Mouse (Mus musculus): ENCODE results near the gene Sft2d1. TPM values are rescaled to one million over a fixed set of nuclear protein-coding genes. Genes with fewer than 3 reads are reported as not detected.
A peak's percentile ranks its signal among the peaks of the same experiment; 100 is the strongest.
"Not testable (repeated sequence)": the region's sequence is repeated elsewhere in the genome, so short reads cannot be mapped to it uniquely, and the experiment has no call there.

Gene Sft2d1
- 149 and 195 TPM in 2 replicates for polyA plus RNA-seq (2014; fragmentation: Nextera tagmentation; extraction: Ambion mirVana)

DNA sequence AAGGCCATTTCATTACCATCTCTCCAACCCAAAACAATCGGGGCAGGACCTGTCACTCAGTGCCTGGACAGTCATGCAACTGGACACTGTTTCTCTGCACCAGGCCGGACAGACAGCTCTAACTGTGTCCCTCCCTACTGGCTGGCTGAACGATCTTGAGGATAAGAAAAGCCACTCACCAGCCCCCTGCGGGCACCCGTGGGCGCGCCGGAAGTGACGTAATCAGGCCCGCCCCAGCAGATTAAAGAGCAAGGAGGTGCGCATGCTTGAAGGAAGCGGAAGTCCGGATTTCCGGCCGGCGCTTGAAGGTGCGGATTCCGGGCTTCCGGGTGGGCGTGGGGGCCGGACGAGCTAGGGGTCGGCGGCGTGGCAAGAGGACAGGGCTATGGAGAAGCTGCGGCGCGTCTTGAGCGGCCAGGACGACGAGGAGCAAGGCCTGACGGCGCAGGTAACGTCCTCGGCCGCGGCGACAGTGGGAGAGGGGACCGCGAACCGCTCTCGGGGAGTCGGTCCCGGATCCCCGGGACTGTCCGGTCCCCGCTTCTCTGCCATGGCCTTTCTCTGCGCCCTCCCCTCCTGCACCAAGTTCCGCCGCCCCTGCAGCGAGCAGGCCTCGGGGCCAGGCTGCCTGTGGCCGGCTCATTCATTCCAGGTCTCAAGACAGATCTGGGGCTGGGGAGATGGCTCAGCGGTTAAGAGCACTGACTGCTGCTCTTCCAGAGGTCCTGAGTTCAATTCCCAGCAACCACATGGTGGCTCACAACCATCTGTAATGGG, at the start of gene Sft2d1:
Gene Sft2d1 (plus strand): TSS at position 265 of the 777 bp plus-strand sequence.
- Histone ChIP-seq H3K27me3 (ENCODE audit: control insufficient read depth, insufficient read depth, low read length) (no peaks in the 10 kb centered on the region), H3K27ac (ENCODE audit: low read depth, low read length) (peak within 1 kb of the TSS; percentile 81), H3K4me1 (ENCODE audit: control insufficient read depth, insufficient read depth, low read length) (peaks cover 13% of the 10 kb centered on the region), H3K4me2 (ENCODE audit: low read depth, low read length) (peak within 1 kb of the TSS; percentile 50), H3K9ac (replicated peaks; ENCODE audit: low read depth, low read length) (peak within 1 kb of the TSS; percentile 43), H3K9me3 (ENCODE audit: control insufficient read depth, low read length) (no peaks in the 10 kb centered on the region), H3K36me3 (ENCODE audit: control insufficient read depth, insufficient read depth, low read length) (no peaks in the 10 kb centered on the region), H3K4me3 (ENCODE audit: low read depth, low read length) (peak within 1 kb of the TSS; percentile 80)
- WGBS: under 1% methylated on average over 51 of the region's 54 CpGs
- ATAC-seq (ENCODE audit: low read depth): peak; percentile 94

DNA sequence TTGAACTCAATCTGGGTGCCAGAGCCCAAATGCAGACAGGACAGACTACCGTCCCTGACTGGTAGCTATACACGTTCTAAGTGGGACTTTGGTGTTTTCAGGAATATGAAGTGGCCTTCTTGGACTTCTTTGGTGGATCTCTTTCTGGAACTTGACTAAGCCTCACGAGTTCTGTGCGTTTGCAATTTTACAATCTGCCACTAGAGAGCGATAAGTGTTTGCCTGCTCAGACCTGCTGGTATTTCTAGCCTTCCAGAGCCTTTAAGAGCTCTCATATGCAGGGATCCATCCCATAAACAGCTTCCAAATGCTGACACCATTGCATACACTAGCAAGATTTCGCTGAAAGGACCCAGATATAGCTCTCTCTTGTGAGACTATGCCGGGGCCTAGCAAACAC, 46.3 kb upstream of the Sft2d1 start:
- ATAC-seq (ENCODE audit: low read depth); H3K36me3 ChIP-seq (ENCODE audit: control insufficient read depth, insufficient read depth, low read length); H3K4me3 ChIP-seq (ENCODE audit: low read depth, low read length); H3K9me3 ChIP-seq (ENCODE audit: control insufficient read depth, low read length); H3K9ac ChIP-seq (replicated peaks; ENCODE audit: low read depth, low read length); H3K27me3 ChIP-seq (ENCODE audit: control insufficient read depth, insufficient read depth, low read length); H3K27ac ChIP-seq (ENCODE audit: low read depth, low read length); H3K4me2 ChIP-seq (ENCODE audit: low read depth, low read length); H3K4me1 ChIP-seq (ENCODE audit: control insufficient read depth, insufficient read depth, low read length): not testable (repeated sequence)
- 16% methylated on average over 7 of the region's 7 CpGs for WGBS

DNA sequence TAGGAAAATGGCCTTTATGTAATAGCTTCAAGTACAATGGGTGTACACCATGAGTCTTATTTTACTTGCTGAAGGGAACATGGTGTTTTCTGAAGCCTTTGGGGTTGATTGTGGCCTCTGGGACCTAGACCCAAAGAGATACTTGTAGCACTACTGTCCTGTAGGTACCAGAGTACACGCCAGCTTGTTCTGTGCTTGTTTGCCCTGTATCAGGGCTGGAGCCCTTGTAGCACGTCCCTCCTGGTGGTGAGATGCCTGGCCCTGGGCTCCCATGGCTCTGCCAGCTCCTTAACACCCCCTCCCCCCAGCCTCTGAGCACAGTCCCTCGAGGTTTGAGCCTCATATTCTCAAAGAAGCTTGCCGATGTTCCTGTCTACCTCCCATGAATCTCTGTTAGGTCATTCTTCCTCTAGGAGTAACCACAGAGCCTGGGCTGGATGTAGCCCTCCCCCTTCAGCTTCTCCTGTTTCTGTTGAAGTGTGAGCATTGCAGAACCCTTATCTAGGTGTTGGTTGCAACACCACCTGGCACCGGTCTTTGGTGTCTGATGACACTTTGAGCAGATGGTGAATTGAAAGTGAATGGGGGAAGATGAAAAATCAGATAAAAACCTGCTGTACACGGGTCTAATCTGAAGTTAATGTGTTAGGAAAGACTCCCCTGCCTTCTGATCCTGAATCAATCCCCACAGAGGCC, 38.7 kb upstream of the Sft2d1 start:
- no peaks in the 10 kb centered on the region for H3K9me3 ChIP-seq (ENCODE audit: control insufficient read depth, low read length)
- H3K27ac ChIP-seq (ENCODE audit: low read depth, low read length): no peak overlapping the region
- H3K4me2 ChIP-seq (ENCODE audit: low read depth, low read length): no peak overlapping the region
- H3K4me1 ChIP-seq (ENCODE audit: control insufficient read depth, insufficient read depth, low read length): no peaks in the 10 kb centered on the region
- no peaks in the 10 kb centered on the region for H3K27me3 ChIP-seq (ENCODE audit: control insufficient read depth, insufficient read depth, low read length)
- ATAC-seq (ENCODE audit: low read depth): no peak
- no peaks in the 10 kb centered on the region for H3K36me3 ChIP-seq (ENCODE audit: control insufficient read depth, insufficient read depth, low read length)
- WGBS: 56% methylated on average over 6 of the region's 6 CpGs
- no peak overlapping the region for H3K9ac ChIP-seq (replicated peaks; ENCODE audit: low read depth, low read length)
- no peak overlapping the region for H3K4me3 ChIP-seq (ENCODE audit: low read depth, low read length)

DNA sequence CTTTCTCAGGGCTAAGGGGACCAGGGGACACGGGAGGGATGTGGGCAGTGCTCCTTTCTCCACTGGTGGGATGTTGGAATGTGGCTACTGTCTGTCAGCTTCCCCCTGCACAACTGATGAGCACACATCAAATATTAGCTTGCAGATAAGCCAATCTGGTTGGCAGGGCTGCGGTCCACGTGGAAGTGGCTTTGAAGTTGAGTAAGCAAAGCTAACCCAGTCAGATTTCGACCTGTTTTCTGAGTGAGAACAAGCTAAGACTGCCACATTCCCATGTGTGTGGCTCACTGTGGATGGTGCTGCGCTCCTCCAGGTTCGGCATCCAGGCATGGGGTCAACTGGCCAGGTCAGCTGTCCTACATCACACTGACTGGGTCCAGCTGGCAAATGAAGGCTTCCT, 38.0 kb upstream of the Sft2d1 start:
- no peaks in the 10 kb centered on the region for H3K4me1 ChIP-seq (ENCODE audit: control insufficient read depth, insufficient read depth, low read length)
- no peak overlapping the region for H3K27ac ChIP-seq (ENCODE audit: low read depth, low read length)
- H3K9ac ChIP-seq (replicated peaks; ENCODE audit: low read depth, low read length): no peak overlapping the region
- H3K36me3 ChIP-seq (ENCODE audit: control insufficient read depth, insufficient read depth, low read length): no peaks in the 10 kb centered on the region
- H3K27me3 ChIP-seq (ENCODE audit: control insufficient read depth, insufficient read depth, low read length): no peaks in the 10 kb centered on the region
- no peaks in the 10 kb centered on the region for H3K9me3 ChIP-seq (ENCODE audit: control insufficient read depth, low read length)
- no peak overlapping the region for H3K4me3 ChIP-seq (ENCODE audit: low read depth, low read length)
- 88% methylated on average over 6 of the region's 6 CpGs for WGBS
- H3K4me2 ChIP-seq (ENCODE audit: low read depth, low read length): no peak overlapping the region
- no peak for ATAC-seq (ENCODE audit: low read depth)

DNA sequence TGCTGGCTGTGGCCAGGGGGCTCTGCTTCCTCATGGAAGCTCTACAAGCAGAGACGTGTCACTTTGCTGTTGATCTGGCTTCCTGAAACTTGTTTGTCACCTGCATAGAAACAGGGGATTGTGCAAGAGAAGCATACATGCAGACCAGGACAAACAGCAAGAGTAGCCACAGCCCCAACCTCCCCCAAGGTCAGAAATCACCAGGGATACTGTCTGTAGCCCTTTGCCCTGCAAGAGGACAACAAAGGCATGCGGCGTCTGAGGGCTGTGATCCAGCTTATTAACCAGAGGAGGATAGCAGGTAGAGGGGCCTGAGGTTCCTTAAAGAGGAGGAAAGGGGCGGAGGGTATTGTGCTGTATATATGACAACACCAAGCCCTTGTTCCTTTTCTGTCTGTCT, 34.8 kb upstream of the Sft2d1 start:
- 79% methylated on average over 4 of the region's 4 CpGs for WGBS
- no peak for ATAC-seq (ENCODE audit: low read depth)
- Histone ChIP-seq H3K4me1 (ENCODE audit: control insufficient read depth, insufficient read depth, low read length) (no peaks in the 10 kb centered on the region), H3K9me3 (ENCODE audit: control insufficient read depth, low read length) (no peaks in the 10 kb centered on the region), H3K36me3 (ENCODE audit: control insufficient read depth, insufficient read depth, low read length) (no peaks in the 10 kb centered on the region), H3K27ac (ENCODE audit: low read depth, low read length) (no peak overlapping the region), H3K4me3 (ENCODE audit: low read depth, low read length) (no peak overlapping the region), H3K9ac (replicated peaks; ENCODE audit: low read depth, low read length) (no peak overlapping the region), H3K4me2 (ENCODE audit: low read depth, low read length) (no peak overlapping the region), H3K27me3 (ENCODE audit: control insufficient read depth, insufficient read depth, low read length) (no peaks in the 10 kb centered on the region)

DNA sequence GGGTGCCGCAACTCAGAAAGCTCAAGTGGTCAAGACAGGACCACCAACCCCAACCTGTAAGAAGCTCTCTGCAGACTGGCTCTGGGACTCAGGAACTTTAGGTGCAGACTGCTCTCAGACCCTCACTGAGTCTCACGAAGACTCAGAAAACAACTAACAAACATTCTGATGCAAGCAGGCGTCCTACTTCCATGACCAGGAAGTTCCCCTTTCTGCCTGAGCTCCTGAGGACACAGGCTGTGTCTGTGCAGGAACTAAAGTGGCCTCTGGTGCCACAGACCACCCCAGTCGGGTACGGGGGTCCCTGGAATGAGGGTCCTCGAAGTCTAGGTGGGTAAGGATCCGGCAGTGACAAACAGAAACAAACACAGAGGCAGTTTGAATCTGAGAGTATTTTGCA, 34.2 kb upstream of the Sft2d1 start:
- H3K4me2 ChIP-seq (ENCODE audit: low read depth, low read length): no peak overlapping the region
- H3K36me3 ChIP-seq (ENCODE audit: control insufficient read depth, insufficient read depth, low read length): no peaks in the 10 kb centered on the region
- no peak overlapping the region for H3K27ac ChIP-seq (ENCODE audit: low read depth, low read length)
- H3K9me3 ChIP-seq (ENCODE audit: control insufficient read depth, low read length): no peaks in the 10 kb centered on the region
- H3K9ac ChIP-seq (replicated peaks; ENCODE audit: low read depth, low read length): no peak overlapping the region
- 83% methylated on average over 7 of the region's 7 CpGs for WGBS
- no peak for ATAC-seq (ENCODE audit: low read depth)
- no peak overlapping the region for H3K4me3 ChIP-seq (ENCODE audit: low read depth, low read length)
- no peaks in the 10 kb centered on the region for H3K27me3 ChIP-seq (ENCODE audit: control insufficient read depth, insufficient read depth, low read length)
- H3K4me1 ChIP-seq (ENCODE audit: control insufficient read depth, insufficient read depth, low read length): no peaks in the 10 kb centered on the region

DNA sequence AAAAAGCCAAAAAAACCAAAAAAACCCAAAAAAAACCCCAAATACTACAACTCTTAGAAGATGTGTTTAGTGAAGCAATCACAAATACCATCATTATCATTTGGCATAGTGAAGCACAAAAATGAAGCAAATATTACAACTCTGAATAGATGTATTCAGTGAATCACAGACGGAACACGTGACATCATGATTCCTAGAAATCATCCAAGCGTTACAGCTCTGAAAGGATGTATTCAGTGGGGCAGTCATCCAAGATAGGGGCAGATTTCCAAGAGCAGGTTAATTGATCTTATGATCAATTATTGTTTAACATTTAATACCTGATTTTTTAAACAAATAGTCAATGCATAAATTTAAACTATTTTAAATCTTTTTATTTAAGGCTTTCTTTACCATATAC, 33.6 kb upstream of the Sft2d1 start:
- no peak overlapping the region for H3K27ac ChIP-seq (ENCODE audit: low read depth, low read length)
- no peak overlapping the region for H3K4me3 ChIP-seq (ENCODE audit: low read depth, low read length)
- H3K9me3 ChIP-seq (ENCODE audit: control insufficient read depth, low read length): no peaks in the 10 kb centered on the region
- no peaks in the 10 kb centered on the region for H3K36me3 ChIP-seq (ENCODE audit: control insufficient read depth, insufficient read depth, low read length)
- 81% methylated on average over 3 of the region's 3 CpGs for WGBS
- ATAC-seq (ENCODE audit: low read depth): no peak
- no peaks in the 10 kb centered on the region for H3K27me3 ChIP-seq (ENCODE audit: control insufficient read depth, insufficient read depth, low read length)
- no peaks in the 10 kb centered on the region for H3K4me1 ChIP-seq (ENCODE audit: control insufficient read depth, insufficient read depth, low read length)
- no peak overlapping the region for H3K9ac ChIP-seq (replicated peaks; ENCODE audit: low read depth, low read length)
- no peak overlapping the region for H3K4me2 ChIP-seq (ENCODE audit: low read depth, low read length)

DNA sequence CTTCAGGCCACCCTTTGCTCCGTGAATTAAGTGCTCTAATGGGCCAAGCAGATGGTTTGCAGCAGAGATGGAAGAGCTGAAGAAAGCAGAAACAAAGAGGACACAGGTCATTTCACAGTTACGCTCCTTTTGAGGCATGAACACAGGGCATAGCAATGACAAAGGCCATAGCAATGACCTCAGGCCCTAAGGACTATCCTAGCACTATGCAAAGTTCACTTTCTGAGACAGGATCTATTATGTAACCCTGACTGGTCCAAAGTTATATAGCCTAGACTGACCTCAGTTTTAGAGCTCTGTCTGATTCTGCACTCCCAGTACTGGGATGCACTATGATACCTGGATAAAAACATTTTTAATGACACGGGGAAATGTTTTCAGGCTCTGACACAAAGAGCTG, 32.5 kb upstream of the Sft2d1 start:
- Histone ChIP-seq H3K9ac (replicated peaks; ENCODE audit: low read depth, low read length) (no peak overlapping the region), H3K4me2 (ENCODE audit: low read depth, low read length) (no peak overlapping the region), H3K36me3 (ENCODE audit: control insufficient read depth, insufficient read depth, low read length) (no peaks in the 10 kb centered on the region), H3K27ac (ENCODE audit: low read depth, low read length) (no peak overlapping the region), H3K9me3 (ENCODE audit: control insufficient read depth, low read length) (no peaks in the 10 kb centered on the region), H3K4me1 (ENCODE audit: control insufficient read depth, insufficient read depth, low read length) (no peaks in the 10 kb centered on the region), H3K4me3 (ENCODE audit: low read depth, low read length) (no peak overlapping the region), H3K27me3 (ENCODE audit: control insufficient read depth, insufficient read depth, low read length) (no peaks in the 10 kb centered on the region)
- ATAC-seq (ENCODE audit: low read depth): no peak
- WGBS: 55% methylated on average over 3 of the region's 3 CpGs

DNA sequence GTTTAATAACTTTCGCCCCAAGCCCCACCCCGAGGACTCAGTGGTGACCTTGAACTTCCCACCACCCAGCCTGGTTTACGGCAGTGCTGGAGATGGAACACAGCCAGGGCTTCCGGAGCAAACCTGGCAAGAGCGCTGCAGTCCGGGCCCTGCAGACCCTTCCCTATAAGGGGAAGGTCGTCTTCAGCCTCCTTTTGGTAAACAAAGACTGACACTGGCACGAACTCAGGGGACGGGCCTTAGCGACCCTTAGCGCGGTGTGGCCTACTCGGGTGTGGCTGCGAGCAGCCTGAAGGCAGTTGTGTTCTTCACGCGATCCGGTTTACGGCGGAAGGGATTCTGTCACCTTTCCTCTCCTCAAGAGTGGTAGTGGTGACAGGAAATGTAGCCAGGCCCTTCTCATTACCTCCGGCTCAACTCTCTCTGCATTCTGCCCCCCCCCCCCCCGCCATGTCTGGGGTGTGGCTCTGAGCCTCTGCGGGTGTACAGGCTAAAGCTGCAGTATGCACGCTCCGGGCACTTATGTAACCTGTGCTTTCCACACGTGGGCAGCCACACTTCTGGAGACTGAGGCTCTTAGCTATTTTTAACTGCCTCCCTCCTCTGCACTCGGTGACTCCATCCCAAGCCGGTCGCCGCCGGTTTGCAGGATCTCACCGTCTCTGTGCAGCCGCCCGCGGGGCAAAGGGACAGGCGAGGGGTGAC, 27.9 kb upstream of the Sft2d1 start, which contains the start of gene Mpc1:
Gene Mpc1 (plus strand): TSS at position 84 of the 705 bp plus-strand sequence.
- Histone ChIP-seq H3K27me3 (ENCODE audit: control insufficient read depth, insufficient read depth, low read length) (no peaks in the 10 kb centered on the region), H3K4me2 (ENCODE audit: low read depth, low read length) (peak within 1 kb of the TSS; percentile 96), H3K4me3 (ENCODE audit: low read depth, low read length) (peak within 1 kb of the TSS; percentile 85), H3K4me1 (ENCODE audit: control insufficient read depth, insufficient read depth, low read length) (peaks cover 12% of the 10 kb centered on the region; the same call in 1 of the 2 replicates), H3K9ac (replicated peaks; ENCODE audit: low read depth, low read length) (peak within 1 kb of the TSS; percentile 86), H3K9me3 (ENCODE audit: control insufficient read depth, low read length) (no peaks in the 10 kb centered on the region), H3K27ac (ENCODE audit: low read depth, low read length) (peak within 1 kb of the TSS; percentile 94), H3K36me3 (ENCODE audit: control insufficient read depth, insufficient read depth, low read length) (no peaks in the 10 kb centered on the region)
- WGBS: 1% methylated on average over 35 of the region's 35 CpGs
- peak; percentile 70 for ATAC-seq (ENCODE audit: low read depth)

Measured in neural tube, embryonic 14.5 days (tissue).